Mouse (Mus musculus) lung, postnatal 0 days (tissue): ENCODE measurements at regions not wholly inside any gene's neighbourhood (a gene's known extent, or its start where the extent isn't known, plus 50 kb on each side); places are given as distances from the start of the nearest gene placed in this dataset.
A peak's percentile ranks its signal among the peaks of the same experiment; 100 is the strongest.

Experiments
- ATAC-seq: fragments of 200-750 bp; cut with Nextera tagmentation; 2 replicates; pipeline ENCODE4 v1.8.0; 2017; ENCODE audit warnings: moderate library complexity
- DNase-seq: peaks from one replicate; pipeline ENCODE4 v3.0.0-alpha.2; 2016; ENCODE audit warnings: low spot score
- H3K27ac ChIP-seq: fragments of 300-500 bp; sonication (generic); 2 replicates; pipeline ENCODE4 v1.5.1; 2014; ENCODE audit warnings: antibody characterized with exemption, mild to moderate bottlenecking, low read length, mixed read lengths
- H3K27me3 ChIP-seq: fragments of 300-500 bp; sonication (generic); replicated peaks from 2 replicates; pipeline ENCODE4 v1.6.1; 2014; ENCODE audit warnings: low read length, mixed read lengths; ENCODE audit not compliant: insufficient read depth
- H3K36me3 ChIP-seq: fragments of 300-500 bp; sonication (generic); 2 replicates; pipeline ENCODE4 v1.6.1; 2014; ENCODE audit warnings: low read length, mixed read lengths; ENCODE audit not compliant: insufficient read depth
- H3K4me1 ChIP-seq: fragments of 300-500 bp; sonication (generic); 2 replicates; pipeline ENCODE4 v1.6.1; 2014; ENCODE audit warnings: antibody characterized with exemption, low read depth, low read length, mixed read lengths; ENCODE audit not compliant: insufficient read depth
- H3K4me2 ChIP-seq: fragments of 300-500 bp; sonication (generic); replicated peaks from 2 replicates; pipeline ENCODE4 v1.6.1; 2014; ENCODE audit warnings: low read depth, mild to moderate bottlenecking, low read length, moderate library complexity, mixed read lengths
- H3K4me3 ChIP-seq: fragments of 300-500 bp; sonication (generic); 2 replicates; pipeline ENCODE4 v1.5.1; 2014; ENCODE audit warnings: low read depth, low read length
- H3K9ac ChIP-seq: fragments of 300-500 bp; sonication (generic); replicated peaks from 2 replicates; pipeline ENCODE4 v1.6.1; 2014; ENCODE audit warnings: low read depth, mild to moderate bottlenecking
- H3K9me3 ChIP-seq: fragments of 300-500 bp; sonication (generic); 2 replicates; pipeline ENCODE4 v1.6.1; 2016; ENCODE audit warnings: low read length, mixed read lengths
- CTCF ChIP-seq: IDR thresholded peaks from 2 replicates; pipeline ENCODE4 v1.5.1; 2016; ENCODE audit warnings: antibody characterized with exemption, mild to moderate bottlenecking
- EP300 ChIP-seq: IDR thresholded peaks from 2 replicates; pipeline ENCODE4 v1.6.1; 2016; ENCODE audit warnings: antibody characterized with exemption, mild to moderate bottlenecking, control low read depth
- WGBS: fragments of 180-500 bp; shearing (Covaris S2); extraction: QIAGEN DNeasy Blood & Tissue Kit; methylation state at CpG from one replicate; pipeline ENCODE4 v1.1.7; 2014; 5-methylcytosine and 5-hydroxymethylcytosine counted together

GRCm38 (mm10) chr1:88786066-88786465 lies 84.0 kb upstream of the Arl4c start:
- no peak overlapping the region for H3K9ac ChIP-seq
- H3K4me1 ChIP-seq: no peaks in the 10 kb centered on the region
- WGBS: 71% methylated on average over 14 of the region's 14 CpGs

GRCm38 (mm10) chr1:88790674-88791073 lies 88.7 kb upstream of the Arl4c start:
- no peaks in the 10 kb centered on the region for H3K4me1 ChIP-seq
- no peak overlapping the region for H3K9ac ChIP-seq
- TF ChIP-seq CTCF (no peak), EP300 (no peak)
- H3K4me3 ChIP-seq: no peak overlapping the region
- no peaks in the 10 kb centered on the region for H3K27me3 ChIP-seq
- no peak for DNase-seq
- no peaks in the 10 kb centered on the region for H3K9me3 ChIP-seq
- WGBS: 73% methylated on average over 7 of the region's 7 CpGs
- no peak overlapping the region for H3K27ac ChIP-seq
- no peaks in the 10 kb centered on the region for H3K36me3 ChIP-seq
- H3K4me2 ChIP-seq: no peak overlapping the region
- ATAC-seq: no peak

More at GRCm38 (mm10) chr1:88786066-88786465, 84.0 kb upstream of the Arl4c start:
- Histone ChIP-seq H3K9me3 (no peaks in the 10 kb centered on the region), H3K27me3 (no peaks in the 10 kb centered on the region), H3K36me3 (no peaks in the 10 kb centered on the region), H3K4me3 (no peak overlapping the region), H3K27ac (no peak overlapping the region), H3K4me2 (no peak overlapping the region)
- ATAC-seq (no peak), DNase-seq (no peak)
- TF ChIP-seq CTCF (no peak), EP300 (no peak)

DNA sequence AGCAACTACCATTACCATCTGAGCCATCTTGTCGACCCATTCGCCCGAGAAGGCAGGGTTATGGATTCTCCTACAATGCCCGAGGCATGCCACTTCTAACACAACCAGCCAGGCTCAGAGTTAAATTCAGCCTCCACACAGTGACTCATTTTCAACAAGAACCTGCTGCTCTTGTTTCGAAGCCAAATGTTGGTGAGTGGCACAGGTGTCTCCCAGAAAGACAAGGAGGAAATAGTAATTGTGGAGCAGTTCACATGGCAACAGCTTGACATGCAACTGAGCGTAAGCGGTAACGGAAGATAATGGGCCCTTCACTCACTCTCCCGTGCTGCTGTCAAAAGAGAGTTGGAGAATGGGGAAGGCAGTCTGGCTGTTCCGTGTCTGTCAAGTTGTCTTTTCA lies 92.9 kb upstream of the Arl4c start:
- H3K4me1 ChIP-seq: no peaks in the 10 kb centered on the region
- no peak overlapping the region for H3K27ac ChIP-seq
- no peak overlapping the region for H3K4me3 ChIP-seq
- H3K27me3 ChIP-seq: no peaks in the 10 kb centered on the region
- 72% methylated on average over 10 of the region's 10 CpGs for WGBS
- peak; percentile 50 for DNase-seq
- no peaks in the 10 kb centered on the region for H3K9me3 ChIP-seq
- TF ChIP-seq EP300 (no peak), CTCF (no peak)
- no peak overlapping the region for H3K9ac ChIP-seq
- H3K4me2 ChIP-seq: no peak overlapping the region
- H3K36me3 ChIP-seq: no peaks in the 10 kb centered on the region
- peak; percentile 41 for ATAC-seq

DNA sequence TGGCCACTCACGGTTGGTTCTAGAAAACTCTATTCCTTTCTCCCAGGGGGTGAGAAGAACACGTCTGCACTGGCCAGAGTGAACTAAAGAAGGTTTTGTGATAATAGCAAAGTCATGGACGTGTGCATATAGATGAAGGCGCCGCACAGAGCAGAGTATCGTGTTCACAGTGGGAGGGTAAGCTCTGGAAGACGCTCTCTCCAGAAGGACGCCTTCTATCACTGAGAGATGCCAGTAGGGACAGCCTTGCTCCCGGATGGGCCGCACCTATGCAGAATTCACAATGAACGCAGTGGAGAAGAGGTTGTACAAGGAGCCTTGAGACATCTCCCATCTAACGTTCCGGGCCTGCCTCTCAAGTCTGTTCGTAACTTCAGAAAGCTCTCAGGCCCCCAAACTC lies 96.5 kb upstream of the Arl4c start:
- Histone ChIP-seq H3K4me1 (no peaks in the 10 kb centered on the region), H3K27me3 (no peaks in the 10 kb centered on the region), H3K9me3 (no peaks in the 10 kb centered on the region), H3K9ac (no peak overlapping the region), H3K4me3 (no peak overlapping the region), H3K4me2 (no peak overlapping the region), H3K36me3 (no peaks in the 10 kb centered on the region), H3K27ac (no peak overlapping the region)
- no peak for ATAC-seq
- TF ChIP-seq EP300 (no peak), CTCF (no peak)
- DNase-seq: no peak
- 81% methylated on average over 14 of the region's 14 CpGs for WGBS

- H3K4me3 ChIP-seq: no peak overlapping the region
- ATAC-seq (no peak), DNase-seq (no peak)
- no peaks in the 10 kb centered on the region for H3K36me3 ChIP-seq
- H3K4me1 ChIP-seq: no peaks in the 10 kb centered on the region
- H3K4me2 ChIP-seq: no peak overlapping the region
- H3K9me3 ChIP-seq: no peaks in the 10 kb centered on the region
- TF ChIP-seq EP300 (no peak), CTCF (no peak)
- no peak overlapping the region for H3K9ac ChIP-seq
- no peak overlapping the region for H3K27ac ChIP-seq
- 58% methylated on average over 8 of the region's 8 CpGs for WGBS
- H3K27me3 ChIP-seq: no peaks in the 10 kb centered on the region
Observed at GRCm38 (mm10) chr1:88798874-88799273, 96.9 kb upstream of the Arl4c start.

GRCm38 (mm10) chr1:88799343-88799742 lies 97.3 kb upstream of the Arl4c start:
- Histone ChIP-seq H3K4me1 (no peaks in the 10 kb centered on the region), H3K4me2 (no peak overlapping the region), H3K36me3 (no peaks in the 10 kb centered on the region), H3K4me3 (no peak overlapping the region), H3K27me3 (no peaks in the 10 kb centered on the region), H3K9ac (no peak overlapping the region), H3K27ac (0 out of 2 replicates have a peak overlapping the region, but pooled peaks have one; percentile 17), H3K9me3 (no peaks in the 10 kb centered on the region)
- ATAC-seq (no peak), DNase-seq (no peak)
- 68% methylated on average over 7 of the region's 7 CpGs for WGBS
- TF ChIP-seq EP300: no peak
- no peak for TF ChIP-seq CTCF

DNA sequence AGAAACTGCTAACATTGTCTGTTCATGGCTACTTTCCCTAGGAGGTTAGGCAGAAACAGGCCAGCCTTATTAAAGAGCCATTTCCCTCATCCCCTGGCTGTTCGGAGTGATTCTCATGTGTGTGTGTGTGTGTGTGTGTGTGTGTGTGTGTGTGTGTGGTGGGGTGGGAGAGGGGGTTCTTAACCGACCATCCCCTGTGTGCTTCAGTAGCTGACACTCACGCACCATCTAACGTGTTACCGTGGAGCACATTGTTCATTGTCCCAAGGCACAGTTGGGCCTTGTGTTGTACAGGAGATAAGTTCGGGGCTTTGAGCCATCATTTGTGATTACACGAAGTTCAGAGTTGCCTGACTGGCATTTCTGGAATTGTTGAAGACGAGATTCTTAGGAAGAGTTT lies 97.8 kb upstream of the Arl4c start:
- ATAC-seq (no peak), DNase-seq (no peak)
- Histone ChIP-seq H3K27me3 (no peaks in the 10 kb centered on the region), H3K36me3 (no peaks in the 10 kb centered on the region), H3K4me3 (no peak overlapping the region), H3K27ac (peak overlapping the region; percentile 17; the same call in 1 of the 2 replicates), H3K4me2 (no peak overlapping the region), H3K4me1 (no peaks in the 10 kb centered on the region), H3K9ac (no peak overlapping the region), H3K9me3 (no peaks in the 10 kb centered on the region)
- no peak for TF ChIP-seq CTCF
- TF ChIP-seq EP300: no peak
- 60% methylated on average over 8 of the region's 8 CpGs for WGBS
